Mouse (Mus musculus) gastrocnemius, postnatal 4 days (tissue): ENCODE measurements at regions not wholly inside any gene's neighbourhood (a gene's known extent, or its start where the extent isn't known, plus 50 kb on each side); places are given as distances from the start of the nearest gene placed in this dataset.
A peak's percentile ranks its signal among the peaks of the same experiment; 100 is the strongest.

Source experiments
- DNase-seq, 2 experiments: peaks; one replicate each; pipeline ENCODE4 v3.0.0; 2021 to 2022; ENCODE audit warnings: low spot score in 2 of 2, mixed read lengths in 2 of 2

DNA sequence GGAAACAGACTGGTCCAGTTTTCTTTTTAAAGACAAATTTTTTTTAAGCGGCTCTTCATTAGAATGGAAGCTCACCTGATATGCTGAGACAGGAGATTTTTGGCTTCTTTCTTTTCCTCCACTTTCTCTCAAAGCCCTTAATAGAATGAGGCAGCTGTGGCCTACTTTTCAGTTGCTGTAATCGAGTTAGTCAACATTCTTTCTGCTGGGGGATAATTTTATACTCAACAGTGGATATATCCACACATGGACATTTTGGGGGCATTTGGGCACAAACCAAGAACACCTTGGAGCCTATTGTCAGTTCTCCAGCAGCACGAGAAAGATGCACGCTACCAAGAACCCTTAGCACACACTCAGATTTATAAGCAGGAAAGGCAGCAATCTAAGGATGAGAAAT, 415.3 kb upstream of the Sox9 start:
- DNase-seq, result no peak

DNA sequence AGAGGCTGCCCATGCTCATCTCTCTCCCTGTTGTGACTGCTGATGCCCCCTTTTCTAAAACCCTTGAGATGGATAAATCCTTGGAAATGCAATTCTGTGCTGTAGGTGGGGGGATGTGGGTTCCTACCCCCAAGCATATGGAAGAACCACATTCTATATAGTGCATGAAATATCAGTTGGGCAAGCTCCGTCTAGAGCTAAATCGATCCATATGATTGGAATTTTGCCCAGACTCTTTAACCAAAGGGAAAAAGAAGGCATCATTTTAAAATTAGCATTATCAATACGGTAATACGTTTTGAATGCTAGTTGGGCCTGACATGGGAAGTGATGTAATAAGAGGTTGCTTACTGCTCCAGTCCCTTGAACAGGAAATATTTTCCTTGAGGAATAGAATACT, 411.1 kb upstream of the Sox9 start:
- no peak for DNase-seq

DNA sequence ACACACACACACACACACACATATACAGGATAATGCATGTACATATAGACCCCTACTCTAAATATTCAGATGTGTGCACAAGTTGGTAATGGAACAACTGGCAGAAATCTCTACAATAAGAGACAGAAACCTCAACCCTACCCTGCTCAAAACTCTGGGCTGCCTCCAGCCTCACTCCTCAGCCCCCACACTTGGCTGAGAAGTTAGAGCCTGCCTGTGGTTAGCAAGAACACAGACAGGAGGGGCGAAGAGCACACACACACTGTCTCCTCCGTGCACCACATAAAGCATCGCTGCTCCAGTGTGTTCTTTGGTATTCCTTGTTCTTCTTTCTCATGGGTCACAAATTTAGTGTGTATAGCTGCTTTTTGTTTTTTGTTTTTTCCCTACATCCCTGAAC, 382.0 kb upstream of the Sox9 start:
- no peak for DNase-seq

DNA sequence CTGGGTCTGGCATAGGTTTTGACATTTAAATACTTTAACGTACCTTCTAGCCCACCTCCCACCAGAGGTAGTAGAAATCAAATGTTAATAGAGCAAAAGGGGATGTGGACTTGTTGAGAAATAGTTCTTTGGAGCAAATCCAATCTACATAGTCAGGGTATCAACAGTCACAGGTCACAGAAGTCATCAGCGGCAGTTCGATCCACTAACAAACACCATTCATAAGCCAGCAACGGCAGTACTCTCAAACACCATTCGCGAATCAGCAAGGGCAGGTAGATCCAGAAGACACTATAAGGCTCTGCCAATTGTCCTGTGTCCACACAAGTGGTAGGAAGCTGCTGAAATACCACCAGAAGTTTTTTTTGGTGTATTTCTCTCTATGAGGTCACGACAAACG, 374.3 kb upstream of the Sox9 start:
- DNase-seq, result no peak

DNA sequence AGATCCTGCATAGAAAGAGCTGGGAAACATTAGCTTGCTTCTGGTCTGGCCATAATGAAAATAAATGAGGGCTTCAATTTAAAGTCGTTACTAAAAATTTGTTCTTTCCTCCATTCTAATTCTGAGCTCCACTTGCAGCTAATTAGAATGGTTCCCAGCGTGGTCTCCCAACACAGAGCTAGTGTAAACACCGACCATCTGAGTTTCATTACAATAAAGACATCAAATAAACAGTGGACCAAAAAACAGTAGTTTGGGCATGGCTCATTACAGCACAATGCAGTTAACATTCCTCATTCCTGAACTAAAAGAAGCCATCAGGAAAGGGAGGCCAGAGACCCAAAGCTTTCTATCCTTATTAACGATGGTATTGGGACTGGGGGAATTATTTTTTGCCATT, 369.6 kb upstream of the Sox9 start:
- no peak for DNase-seq

GRCm38 (mm10) chr11:112442639-112443038, 339.4 kb upstream of the Sox9 start:
- no peak for DNase-seq

DNA sequence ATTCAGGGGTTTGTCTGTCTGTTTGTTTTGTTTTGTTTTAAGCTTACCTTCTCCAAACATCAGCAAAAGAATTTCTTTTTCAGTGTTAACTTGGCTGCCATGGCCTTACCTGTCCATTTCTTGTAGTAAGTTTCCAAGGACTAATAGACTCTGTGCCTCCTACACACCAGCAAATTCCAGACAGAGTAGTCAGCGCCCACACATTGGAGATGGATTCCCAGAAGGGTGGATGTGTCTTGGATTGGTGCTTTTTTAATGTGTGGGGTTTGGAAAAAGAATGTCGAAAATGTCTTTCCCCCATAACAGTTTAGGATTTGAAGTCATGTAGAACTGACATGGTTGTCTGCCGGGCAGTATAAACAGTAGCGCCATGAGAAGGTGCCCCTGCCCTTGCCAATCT, 338.1 kb upstream of the Sox9 start:
- DNase-seq, result no peak

DNA sequence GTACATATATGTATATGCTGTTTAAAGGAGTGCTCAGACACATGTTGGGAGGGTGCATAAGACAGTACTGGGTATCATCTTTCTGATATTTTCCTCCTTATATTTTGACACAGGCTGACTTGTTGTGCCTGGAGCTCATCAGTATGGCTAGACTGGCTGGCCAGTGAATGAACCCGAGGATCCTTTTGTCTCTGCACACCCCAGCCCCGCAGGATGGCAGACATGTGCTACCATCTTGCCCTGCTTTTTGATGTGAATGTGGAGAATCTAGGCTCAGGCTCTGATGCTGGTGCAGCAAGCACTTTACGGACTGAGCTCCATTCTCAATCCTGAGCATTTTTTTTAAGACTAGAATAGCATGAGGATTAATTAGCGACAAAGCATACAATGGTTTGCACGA, 332.4 kb upstream of the Sox9 start:
- DNase-seq, result no peak

DNA sequence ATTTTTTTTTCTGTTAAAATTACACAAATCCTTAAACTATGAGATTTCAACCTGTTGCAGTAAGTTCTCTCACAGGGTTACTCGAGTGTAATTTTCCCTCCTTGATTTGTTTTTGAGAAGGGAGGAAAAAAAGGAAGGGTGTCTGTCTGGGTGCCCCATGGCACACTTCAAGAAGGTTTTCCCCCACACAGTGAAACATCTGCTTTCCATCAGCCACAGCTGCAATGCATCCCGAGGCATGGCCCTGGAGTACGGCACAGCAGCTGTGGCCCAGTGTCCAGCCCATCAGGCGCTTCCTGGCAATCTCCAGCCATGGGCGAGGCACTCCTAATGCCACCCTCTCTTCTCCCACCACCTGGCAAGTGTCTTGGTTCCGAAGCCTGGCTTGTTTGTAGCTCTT, 331.8 kb upstream of the Sox9 start:
- DNase-seq, result peak in 1 of 2 experiments; percentile 10

DNA sequence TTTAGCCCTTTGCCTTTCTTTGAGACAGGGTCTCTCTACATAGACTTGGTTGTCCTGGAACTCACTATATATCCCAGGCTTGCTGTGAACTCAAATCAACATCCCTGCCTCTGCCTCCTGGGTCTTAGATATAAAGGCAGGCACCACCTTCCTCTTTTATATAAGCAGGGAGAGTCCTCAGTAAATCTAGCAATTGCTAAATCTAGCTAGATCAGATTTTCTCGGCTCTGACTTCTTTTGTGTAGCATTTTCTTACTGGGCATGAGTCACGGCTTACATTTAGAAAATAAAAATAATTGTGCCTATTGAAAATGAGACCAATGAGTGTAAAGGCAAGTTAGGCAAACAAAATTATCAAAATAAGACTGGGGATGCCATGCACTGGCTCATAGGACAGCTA, 323.9 kb upstream of the Sox9 start:
- no peak for DNase-seq

DNA sequence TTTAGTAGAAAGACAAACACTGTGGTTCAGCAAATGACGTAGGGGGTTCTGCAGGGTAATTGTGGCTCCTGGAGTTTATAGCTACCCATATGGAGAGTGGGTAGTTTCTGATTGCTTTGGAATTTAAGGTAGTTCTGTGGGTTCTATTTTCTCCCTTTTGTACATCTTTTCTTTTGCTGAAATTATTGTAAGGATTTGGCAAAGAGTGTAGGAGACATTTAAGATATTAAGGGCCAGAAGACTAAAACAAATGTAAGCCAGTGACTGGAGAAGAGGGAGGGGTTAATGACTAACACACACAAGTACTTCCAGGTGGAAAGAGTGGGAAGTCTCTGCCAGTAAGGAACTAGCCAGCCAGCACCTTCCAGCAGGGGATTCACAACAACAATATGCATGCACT, 318.9 kb upstream of the Sox9 start:
- no peak for DNase-seq

- DNase-seq, result no peak
Measured at GRCm38 (mm10) chr11:112464386-112464785, 317.6 kb upstream of the Sox9 start.

- no peak for DNase-seq
Measured at GRCm38 (mm10) chr11:112470336-112470735, 311.7 kb upstream of the Sox9 start.

DNA sequence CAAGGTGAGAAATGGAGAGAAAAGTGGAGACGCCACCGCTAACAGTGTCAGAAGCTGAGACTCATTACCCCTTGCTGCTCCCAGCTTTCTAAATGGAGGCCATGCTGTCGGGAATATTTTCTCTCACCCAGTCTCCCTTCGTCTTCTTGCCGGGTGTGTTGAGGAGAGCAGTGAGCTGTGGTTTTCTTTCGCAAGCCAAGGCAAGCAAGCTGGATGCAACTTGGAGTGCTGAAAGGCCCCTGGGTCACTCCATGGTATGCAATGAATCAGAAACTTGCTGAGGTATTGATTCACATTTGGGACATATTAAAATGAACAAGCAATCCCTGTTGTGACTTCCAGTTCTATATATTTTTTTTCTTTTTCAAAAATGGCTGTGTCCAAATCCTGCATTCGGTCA, 308.8 kb upstream of the Sox9 start:
- DNase-seq, result no peak

- DNase-seq, result no peak
Measured at GRCm38 (mm10) chr11:112473681-112474080, 308.3 kb upstream of the Sox9 start.

DNA sequence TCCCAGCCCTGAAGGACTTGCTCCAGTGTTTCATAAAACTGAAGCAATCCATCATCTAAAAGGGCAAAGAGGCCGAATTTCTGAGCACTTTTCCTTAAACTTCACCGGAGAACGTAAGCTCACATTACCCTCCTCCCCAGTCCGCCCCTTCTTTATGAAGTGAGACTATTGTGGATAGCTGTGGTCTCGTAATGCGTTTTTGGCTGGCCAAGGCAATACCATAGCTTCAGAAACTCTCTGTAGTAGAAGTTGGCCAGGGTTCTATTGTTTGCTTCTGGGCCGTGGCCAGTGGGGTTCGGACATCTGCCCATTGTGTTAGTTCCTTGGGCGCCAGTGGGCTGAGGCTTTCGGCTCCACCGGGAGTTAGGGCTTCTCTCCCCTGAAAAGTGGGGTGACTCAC, 301.7 kb upstream of the Sox9 start:
- peak in 1 of 2 experiments; percentile 19 for DNase-seq

- no peak for DNase-seq
Measured at GRCm38 (mm10) chr11:112501781-112502180, 280.2 kb upstream of the Sox9 start.

DNA sequence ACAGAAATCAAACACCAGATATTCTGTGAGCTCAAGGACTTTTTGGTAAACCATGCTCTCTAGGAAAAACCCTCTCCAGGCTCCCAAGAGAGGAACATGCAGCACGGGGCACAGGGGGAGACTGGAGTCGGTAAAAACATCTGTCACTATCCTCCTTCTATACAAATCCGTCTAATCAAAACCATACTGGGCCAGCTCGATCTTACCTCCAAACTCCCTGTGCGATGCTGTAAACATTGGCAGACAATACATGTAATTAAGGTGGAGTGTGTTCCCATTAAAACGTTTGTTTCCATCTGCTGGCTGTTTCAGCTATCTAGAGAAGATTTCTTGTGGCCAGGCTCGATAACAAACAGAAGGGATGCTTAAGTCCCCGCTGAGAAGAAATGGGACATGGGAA, 262.9 kb upstream of the Sox9 start:
- DNase-seq, result no peak

DNA sequence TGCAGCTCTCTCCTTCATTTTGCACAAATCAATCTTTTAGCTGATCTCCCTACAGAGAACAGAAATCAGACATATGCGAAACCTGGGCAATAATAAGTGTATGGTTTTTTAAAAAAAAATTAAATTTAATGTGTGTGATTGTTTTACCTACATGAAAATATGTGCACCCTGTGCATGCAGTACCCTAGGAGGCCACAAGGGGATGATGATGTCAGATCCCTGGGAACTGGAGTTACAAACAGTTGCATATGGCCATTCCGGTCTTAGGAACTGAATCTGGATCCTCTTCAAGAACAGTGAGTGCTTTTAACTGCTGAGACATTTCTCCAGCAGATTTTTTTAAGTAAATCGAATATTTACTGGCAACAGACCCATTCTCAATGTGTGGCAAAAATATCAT, 257.0 kb upstream of the Sox9 start:
- no peak for DNase-seq

DNA sequence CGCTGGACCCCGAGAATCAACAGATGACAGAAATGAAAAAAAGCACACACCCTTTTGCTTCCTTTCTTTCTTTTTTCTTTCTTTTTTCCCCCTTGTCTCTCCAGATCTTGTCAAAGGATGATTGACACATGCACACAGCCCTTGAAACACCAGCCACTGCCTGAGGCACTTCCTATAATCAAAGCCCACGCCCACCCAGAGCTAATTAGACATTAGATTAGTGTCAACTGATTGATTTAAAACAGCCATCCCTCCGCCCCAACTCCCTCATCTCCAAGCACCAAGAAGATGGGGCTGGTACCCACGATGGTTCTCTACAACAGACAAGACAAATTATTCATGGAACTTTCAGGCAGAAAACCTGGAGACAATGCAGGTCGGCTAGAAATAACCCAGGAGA, 239.5 kb upstream of the Sox9 start:
- no peak for DNase-seq

GRCm38 (mm10) chr11:112543473-112543872, 238.6 kb upstream of the Sox9 start:
- DNase-seq, result no peak

DNA sequence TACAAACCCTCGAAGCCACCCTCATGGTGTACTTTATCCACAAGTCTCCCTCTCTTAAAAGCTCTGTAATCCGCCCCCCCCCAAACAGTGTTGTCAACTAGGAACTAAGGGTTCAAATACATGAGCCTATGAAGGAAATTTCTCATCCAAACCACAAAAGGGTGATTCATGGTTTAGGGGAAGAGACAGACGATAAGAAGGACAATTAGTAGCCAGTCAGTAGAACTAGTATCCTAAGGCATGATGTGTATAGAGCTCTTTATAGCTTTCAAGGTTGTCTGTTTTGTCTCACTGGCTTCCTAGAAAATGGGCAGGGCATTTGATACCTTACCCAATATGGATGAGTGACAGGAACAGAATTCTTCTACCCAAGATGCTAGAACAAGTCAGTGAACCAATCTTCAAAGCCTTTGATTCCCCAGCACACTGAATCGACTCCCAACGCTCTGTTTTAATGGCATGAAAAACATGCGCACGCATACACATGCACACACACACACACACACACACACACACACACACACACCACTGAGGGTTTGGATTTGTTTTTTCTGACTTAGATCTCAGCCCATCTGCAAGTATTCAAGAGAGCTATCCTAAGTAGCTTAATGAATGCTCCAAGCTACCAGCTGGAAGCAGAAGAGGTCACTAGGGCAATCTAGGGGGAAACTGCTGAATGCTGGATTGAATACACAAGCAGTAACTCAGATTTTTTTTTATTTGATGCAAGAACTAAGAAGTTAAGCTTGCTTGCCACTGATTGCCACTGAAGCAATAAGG, 236.6 kb upstream of the Sox9 start:
- peak in 1 of 2 experiments; percentile 13 for DNase-seq

DNA sequence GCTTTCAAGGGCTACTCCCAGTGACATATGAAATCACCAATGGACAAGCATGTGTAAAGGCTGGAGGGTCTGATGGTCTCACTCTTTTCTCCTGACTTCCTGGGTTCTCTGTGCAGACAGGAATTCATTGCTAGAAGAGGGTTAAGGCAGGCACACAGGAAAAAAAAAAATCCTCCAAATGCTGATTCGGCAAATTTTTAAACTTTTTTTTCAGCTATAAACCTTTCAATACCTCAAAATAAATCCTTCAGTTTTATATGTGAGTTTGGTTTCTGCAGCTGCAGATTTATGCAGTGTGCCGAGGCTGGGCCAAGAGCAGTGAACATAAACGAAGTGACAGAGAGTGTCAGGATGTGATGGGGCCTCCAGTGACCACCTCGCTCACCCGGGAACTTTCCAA, 235.9 kb upstream of the Sox9 start:
- DNase-seq, result peak in 1 of 2 experiments; percentile 13

DNA sequence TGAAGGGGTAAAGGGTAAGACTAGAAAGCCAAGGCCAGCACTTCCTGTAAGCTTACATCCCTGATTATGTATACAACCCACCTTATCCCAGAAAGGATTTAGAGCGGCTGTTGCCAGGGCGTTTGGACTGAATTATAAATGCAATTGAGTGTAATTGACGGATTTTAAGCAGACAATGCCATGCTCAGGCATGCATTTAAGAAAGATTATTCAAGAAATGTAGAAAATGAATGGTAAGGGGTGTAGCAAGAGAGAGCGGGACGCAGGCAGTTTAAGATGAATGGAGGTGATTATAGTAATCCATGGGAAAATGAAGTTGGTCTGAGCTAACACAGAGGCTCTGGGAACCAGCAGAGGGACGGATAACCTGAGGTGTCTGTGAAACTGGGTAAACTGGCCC, 229.2 kb upstream of the Sox9 start:
- no peak for DNase-seq
